Mouse (Mus musculus) embryonic facial prominence, embryonic 14.5 days (tissue): ENCODE results near the gene Cacna1i. TPM values are rescaled to one million over a fixed set of nuclear protein-coding genes. Genes with fewer than 3 reads are reported as not detected.

Source experiments
- ATAC-seq: fragments of 200-750 bp; cut with Nextera tagmentation; 2 replicates; pipeline ENCODE4 v1.8.0; 2017; ENCODE audit warnings: low read depth, moderate number of reproducible peaks, moderate TSS enrichment
- DNase-seq: peaks from one replicate; pipeline ENCODE4 v3.0.0-alpha.2; 2015; ENCODE audit warnings: low spot score
- H3K27ac ChIP-seq: fragments of 300-500 bp; sonication (generic); replicated peaks from 2 replicates; pipeline ENCODE4 v1.5.1; 2014; ENCODE audit warnings: low read depth, mild to moderate bottlenecking, low read length, moderate library complexity
- H3K27me3 ChIP-seq: fragments of 300-500 bp; sonication (generic); replicated peaks from 2 replicates; pipeline ENCODE4 v1.6.1; 2014; ENCODE audit warnings: low read length; ENCODE audit not compliant: control insufficient read depth, insufficient read depth
- H3K36me3 ChIP-seq: fragments of 300-500 bp; sonication (generic); 2 replicates; pipeline ENCODE4 v1.6.1; 2014; ENCODE audit warnings: low read length, mixed read lengths; ENCODE audit not compliant: control insufficient read depth, insufficient read depth
- H3K4me1 ChIP-seq: fragments of 300-500 bp; sonication (generic); 2 replicates; pipeline ENCODE4 v1.6.1; 2014; ENCODE audit warnings: antibody characterized with exemption, low read length; ENCODE audit not compliant: control insufficient read depth, insufficient read depth
- H3K4me2 ChIP-seq: fragments of 300-500 bp; sonication (generic); 2 replicates; pipeline ENCODE4 v1.6.1; 2014; ENCODE audit warnings: low read depth, mild to moderate bottlenecking, low read length, moderate library complexity, mixed read lengths
- H3K4me3 ChIP-seq: fragments of 300-500 bp; sonication (generic); 2 replicates; pipeline ENCODE4 v1.5.1; 2014; ENCODE audit warnings: low read depth, mild to moderate bottlenecking, low read length
- H3K9ac ChIP-seq: fragments of 300-500 bp; sonication (generic); 2 replicates; pipeline ENCODE4 v1.6.1; 2014; ENCODE audit warnings: low read depth, mild to moderate bottlenecking, low read length, moderate library complexity, mixed read lengths
- H3K9me3 ChIP-seq: fragments of 300-500 bp; sonication (generic); 2 replicates; pipeline ENCODE4 v1.6.1; 2016; ENCODE audit warnings: low read length; ENCODE audit not compliant: control insufficient read depth
- WGBS: fragments of 180-500 bp; shearing (Covaris S2); extraction: QIAGEN DNeasy Blood & Tissue Kit; methylation state at CpG from one replicate; pipeline ENCODE4 v1.1.7; 2014; 5-methylcytosine and 5-hydroxymethylcytosine counted together
- polyA plus RNA-seq: library from polyadenylated mRNA; unstranded; fragments of >200 nt; fragmentation: Nextera tagmentation; extraction: Ambion mirVana; gene quantifications from 2 replicates; pipeline ENCODE4 v1.2.1, GENCODE M21; 2014

The Cacna1i gene
- polyA plus RNA-seq, 1 experiment from 2014 or later = 0.06 TPM

- 78% methylated on average over 4 of the region's 4 CpGs for WGBS
- no peak overlapping the region for H3K27ac ChIP-seq
- no peak for ATAC-seq
These were observed 128.1 kb downstream of the Cacna1i start for GRCm38 (mm10) chr15:80415132-80415531.

GRCm38 (mm10) chr15:80417066-80417465, 130.0 kb downstream of the Cacna1i start:
- 62% methylated on average over 5 of the region's 9 CpGs for WGBS
- Histone ChIP-seq H3K4me1 (no peaks in the 10 kb centered on the region), H3K27ac (no peak overlapping the region), H3K4me2 (no peak overlapping the region), H3K9ac (no peak overlapping the region), H3K9me3 (no peaks in the 10 kb centered on the region), H3K36me3 (no peaks in the 10 kb centered on the region), H3K27me3 (no peaks in the 10 kb centered on the region), H3K4me3 (no peak overlapping the region)
- ATAC-seq (no peak), DNase-seq (no peak)

More at GRCm38 (mm10) chr15:80415132-80415531, 128.1 kb downstream of the Cacna1i start:
- no peak overlapping the region for H3K4me3 ChIP-seq
- H3K36me3 ChIP-seq = no peaks in the 10 kb centered on the region
- H3K4me1 ChIP-seq = no peaks in the 10 kb centered on the region
- no peaks in the 10 kb centered on the region for H3K9me3 ChIP-seq
- H3K9ac ChIP-seq = no peak overlapping the region
- no peak overlapping the region for H3K4me2 ChIP-seq
- DNase-seq = no peak
- H3K27me3 ChIP-seq = no peaks in the 10 kb centered on the region

GRCm38 (mm10) chr15:80418146-80418545, 131.1 kb downstream of the Cacna1i start:
- Histone ChIP-seq H3K4me3 (no peak overlapping the region), H3K4me1 (no peaks in the 10 kb centered on the region), H3K9ac (no peak overlapping the region), H3K4me2 (no peak overlapping the region), H3K27me3 (no peaks in the 10 kb centered on the region), H3K27ac (no peak overlapping the region), H3K9me3 (no peaks in the 10 kb centered on the region), H3K36me3 (no peaks in the 10 kb centered on the region)
- no peak for ATAC-seq
- 54% methylated on average over 2 of the region's 2 CpGs for WGBS
- no peak for DNase-seq

- WGBS = 75% methylated on average over 8 of the region's 11 CpGs
- Histone ChIP-seq H3K4me2 (no peak overlapping the region), H3K36me3 (no peaks in the 10 kb centered on the region), H3K27me3 (no peaks in the 10 kb centered on the region), H3K4me3 (no peak overlapping the region), H3K9me3 (no peaks in the 10 kb centered on the region), H3K4me1 (no peaks in the 10 kb centered on the region), H3K9ac (no peak overlapping the region), H3K27ac (no peak overlapping the region)
- ATAC-seq (no peak), DNase-seq (no peak)
These were observed 143.3 kb downstream of the Cacna1i start for GRCm38 (mm10) chr15:80430324-80430723.

GRCm38 (mm10) chr15:80436961-80437360, 149.9 kb downstream of the Cacna1i start:
- no peaks in the 10 kb centered on the region for H3K4me1 ChIP-seq
- no peak for DNase-seq
- no peaks in the 10 kb centered on the region for H3K36me3 ChIP-seq
- ATAC-seq = no peak
- H3K4me2 ChIP-seq = no peak overlapping the region
- H3K27me3 ChIP-seq = no peaks in the 10 kb centered on the region
- no peak overlapping the region for H3K9ac ChIP-seq
- H3K9me3 ChIP-seq = no peaks in the 10 kb centered on the region
- no peak overlapping the region for H3K4me3 ChIP-seq
- no peak overlapping the region for H3K27ac ChIP-seq
- WGBS = 78% methylated on average over 5 of the region's 5 CpGs

- no peak for ATAC-seq
- Histone ChIP-seq H3K27me3 (no peaks in the 10 kb centered on the region), H3K9ac (no peak overlapping the region), H3K4me2 (no peak overlapping the region), H3K4me3 (no peak overlapping the region), H3K9me3 (no peaks in the 10 kb centered on the region), H3K4me1 (no peaks in the 10 kb centered on the region), H3K27ac (0 out of 2 replicates have a peak overlapping the region, but pooled peaks have one; percentile 4), H3K36me3 (no peaks in the 10 kb centered on the region)
- no peak for DNase-seq
- 69% methylated on average over 9 of the region's 9 CpGs for WGBS
These were observed 151.0 kb downstream of the Cacna1i start for GRCm38 (mm10) chr15:80437996-80438395.

- WGBS = 64% methylated on average over 9 of the region's 9 CpGs
- ATAC-seq = peak; percentile 82
These were observed 151.4 kb downstream of the Cacna1i start for GRCm38 (mm10) chr15:80438423-80438822.

GRCm38 (mm10) chr15:80440195-80440594, 153.2 kb downstream of the Cacna1i start:
- H3K4me2 ChIP-seq = no peak overlapping the region
- no peaks in the 10 kb centered on the region for H3K4me1 ChIP-seq
- H3K27me3 ChIP-seq = no peaks in the 10 kb centered on the region
- H3K27ac ChIP-seq = no peak overlapping the region
- ATAC-seq = no peak
- no peaks in the 10 kb centered on the region for H3K9me3 ChIP-seq
- DNase-seq = no peak
- no peaks in the 10 kb centered on the region for H3K36me3 ChIP-seq
- WGBS = 83% methylated on average over 6 of the region's 6 CpGs
- H3K9ac ChIP-seq = no peak overlapping the region
- no peak overlapping the region for H3K4me3 ChIP-seq

More at GRCm38 (mm10) chr15:80438423-80438822, 151.4 kb downstream of the Cacna1i start:
- no peak overlapping the region for H3K4me2 ChIP-seq
- H3K9me3 ChIP-seq = no peaks in the 10 kb centered on the region
- DNase-seq = peak; percentile 61
- H3K9ac ChIP-seq = no peak overlapping the region
- H3K4me3 ChIP-seq = no peak overlapping the region
- no peaks in the 10 kb centered on the region for H3K27me3 ChIP-seq
- H3K36me3 ChIP-seq = no peaks in the 10 kb centered on the region
- no peaks in the 10 kb centered on the region for H3K4me1 ChIP-seq
- no peak overlapping the region for H3K27ac ChIP-seq

GRCm38 (mm10) chr15:80445956-80446687, 159.1 kb downstream of the Cacna1i start:
- Histone ChIP-seq H3K9ac (no peak overlapping the region), H3K27me3 (no peaks in the 10 kb centered on the region), H3K4me1 (no peaks in the 10 kb centered on the region), H3K27ac (no peak overlapping the region), H3K4me3 (no peak overlapping the region), H3K4me2 (no peak overlapping the region), H3K9me3 (no peaks in the 10 kb centered on the region), H3K36me3 (no peaks in the 10 kb centered on the region)
- no peak for ATAC-seq
- DNase-seq = no peak
- WGBS = 76% methylated on average over 15 of the region's 15 CpGs
